Mouse (Mus musculus) spleen, postnatal 36 days (tissue): ENCODE measurements at regions not wholly inside any gene's neighbourhood (a gene's known extent, or its start where the extent isn't known, plus 50 kb on each side); places are given as distances from the start of the nearest gene placed in this dataset.

Experiments
- DNase-seq, 2 experiments: peaks; one replicate each; pipeline ENCODE4 v3.0.0; 2022; ENCODE audit warnings: low spot score in 2 of 2, mixed read lengths in 1 of 2

GRCm38 (mm10) chr7:134436917-134437316 is 51.5 kb upstream of the D7Ertd443e start:
- DNase-seq = no peak

DNA sequence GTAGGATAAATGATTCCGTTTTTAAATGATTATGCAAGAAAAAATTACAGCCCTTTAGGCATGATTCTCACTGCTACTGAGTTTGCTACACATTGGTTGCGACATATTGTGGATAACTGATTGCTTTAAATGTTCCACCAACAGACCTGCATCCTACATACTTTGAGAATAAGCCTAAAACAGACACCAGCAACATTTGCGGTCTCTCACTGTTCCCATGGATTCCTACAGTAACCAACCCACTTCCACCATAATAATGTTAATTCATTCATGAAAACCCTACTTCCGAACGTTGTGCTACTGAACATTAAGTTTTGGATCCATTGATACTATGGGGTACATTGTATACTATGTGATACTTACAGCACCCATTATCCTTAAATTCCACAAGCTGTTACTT is 53.8 kb upstream of the D7Ertd443e start:
- no peak for DNase-seq

DNA sequence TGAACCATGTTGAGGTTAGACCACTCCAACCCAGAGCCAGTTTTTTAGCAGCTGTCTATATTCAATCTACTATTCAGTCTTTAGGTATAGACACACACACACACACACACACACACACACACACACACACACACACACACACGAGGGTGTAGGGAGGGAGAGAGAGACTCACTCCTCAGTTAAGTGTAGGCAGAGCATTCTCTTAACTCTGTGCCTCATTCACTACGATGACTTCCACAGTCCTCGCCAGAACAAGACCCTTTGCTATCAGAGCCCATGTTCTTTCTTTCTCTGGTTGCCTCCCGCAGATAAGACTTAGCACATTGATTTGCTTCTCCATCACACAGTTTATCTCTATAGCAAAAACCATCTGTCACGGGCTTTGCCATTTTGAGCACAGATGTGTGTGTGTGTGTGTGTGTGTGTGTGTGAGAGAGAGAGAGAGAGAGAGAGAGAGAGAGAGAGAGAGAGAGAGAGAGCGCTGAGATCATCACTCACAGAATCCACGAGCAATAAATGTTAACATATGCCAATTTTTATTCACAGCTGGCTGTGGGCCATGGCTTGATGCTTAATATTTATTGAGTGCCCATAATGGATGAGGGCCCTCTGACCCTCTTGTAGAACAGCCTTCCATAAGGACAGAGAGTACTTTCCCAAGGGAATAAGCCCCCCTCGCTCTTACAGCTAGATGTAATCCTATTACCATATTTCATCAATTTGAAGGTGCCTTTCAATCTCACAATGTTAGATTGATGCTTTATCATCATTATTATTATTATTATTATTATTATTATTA is 59.7 kb upstream of the D7Ertd443e start:
- DNase-seq = no peak

- DNase-seq = no peak
Observed at GRCm38 (mm10) chr7:134447648-134448202, 62.3 kb upstream of the D7Ertd443e start.

- DNase-seq = no peak
Observed at GRCm38 (mm10) chr7:134448831-134449230, 63.4 kb upstream of the D7Ertd443e start.

- DNase-seq = no peak
Observed at GRCm38 (mm10) chr7:134462677-134463076, 77.2 kb upstream of the D7Ertd443e start.

- no peak for DNase-seq
Observed at GRCm38 (mm10) chr7:134463380-134463779, 77.9 kb upstream of the D7Ertd443e start.

DNA sequence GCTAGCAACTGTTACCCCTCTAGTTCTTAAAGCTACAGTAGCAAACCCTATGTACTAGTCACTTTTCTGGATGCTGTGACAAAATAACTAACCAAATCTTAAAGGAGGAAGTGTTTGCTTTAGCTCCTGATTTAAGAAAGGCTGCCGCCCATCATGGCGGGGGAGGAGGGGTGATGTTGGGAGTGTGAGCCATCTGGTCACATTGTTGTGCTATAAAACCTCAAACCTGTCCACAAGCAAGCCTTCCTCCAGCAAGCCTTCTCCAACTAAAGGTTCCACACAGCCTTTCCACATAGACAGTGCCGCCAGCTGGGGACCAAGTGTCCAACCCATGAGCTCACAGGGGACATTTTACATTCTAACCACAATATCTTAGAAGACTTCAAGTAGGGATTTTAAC is 81.8 kb upstream of the D7Ertd443e start:
- no peak for DNase-seq

- DNase-seq = no peak
Observed at GRCm38 (mm10) chr7:134471286-134471685, 85.8 kb upstream of the D7Ertd443e start.

GRCm38 (mm10) chr7:134491326-134491725 is 105.9 kb upstream of the D7Ertd443e start:
- DNase-seq = no peak

- no peak for DNase-seq
Observed at GRCm38 (mm10) chr7:134497219-134497618, 111.8 kb upstream of the D7Ertd443e start.

GRCm38 (mm10) chr7:134497870-134498269 is 112.4 kb upstream of the D7Ertd443e start:
- no peak for DNase-seq

DNA sequence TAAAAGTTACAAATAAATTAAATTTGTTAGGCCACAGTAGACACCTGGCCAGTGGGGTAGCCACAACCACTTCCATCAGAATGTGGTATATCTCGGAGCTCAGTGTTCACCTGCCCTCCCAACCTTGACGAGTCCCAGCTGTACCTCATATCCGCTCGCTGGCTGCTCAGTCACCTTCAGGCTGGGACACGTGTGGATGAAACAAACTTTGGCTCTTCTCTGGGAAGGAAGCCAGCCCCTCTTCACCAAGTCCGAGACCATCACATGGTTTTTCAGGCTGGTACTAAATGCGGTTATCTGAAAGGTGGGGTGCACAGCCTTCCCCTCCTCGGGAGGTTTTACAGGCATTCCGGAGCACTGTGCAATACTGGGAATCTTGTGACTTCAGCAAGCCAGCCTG is 113.3 kb upstream of the D7Ertd443e start:
- no peak for DNase-seq

GRCm38 (mm10) chr7:134499429-134499828 is 114.0 kb upstream of the D7Ertd443e start:
- no peak for DNase-seq

GRCm38 (mm10) chr7:134500210-134500609 is 114.7 kb upstream of the D7Ertd443e start:
- no peak for DNase-seq

GRCm38 (mm10) chr7:134501079-134501478 is 115.6 kb upstream of the D7Ertd443e start:
- DNase-seq = no peak

DNA sequence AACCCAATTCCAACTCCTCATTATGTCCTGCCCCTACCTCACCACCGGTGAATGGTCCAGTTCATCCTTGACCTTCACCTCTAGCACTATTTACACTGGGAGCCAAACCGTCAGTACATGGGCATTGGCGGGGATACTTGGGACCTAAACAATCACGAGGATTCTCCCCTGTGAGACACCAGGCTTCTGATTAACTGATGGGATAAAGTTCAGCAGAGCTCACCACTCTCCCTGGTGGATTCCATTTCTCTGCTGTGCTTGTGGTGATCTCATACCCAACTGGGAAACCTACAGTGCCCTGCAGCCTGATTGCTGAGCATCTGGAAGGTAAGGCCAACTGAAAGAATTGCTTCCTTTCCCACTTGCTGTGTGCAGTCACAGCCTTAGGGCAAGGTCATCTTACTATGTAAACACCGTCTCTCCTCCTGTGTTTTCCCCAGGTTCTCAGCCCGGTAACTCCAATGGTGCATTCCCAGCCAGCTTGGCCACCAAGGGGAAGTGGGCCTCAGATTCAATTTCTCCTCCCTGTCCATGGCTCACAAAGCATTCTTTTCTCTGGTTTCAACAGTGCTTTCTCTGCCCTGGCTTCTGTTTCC is 125.0 kb upstream of the D7Ertd443e start:
- DNase-seq = no peak

- no peak for DNase-seq
Observed at GRCm38 (mm10) chr7:134519372-134519975, 134.0 kb upstream of the D7Ertd443e start.

DNA sequence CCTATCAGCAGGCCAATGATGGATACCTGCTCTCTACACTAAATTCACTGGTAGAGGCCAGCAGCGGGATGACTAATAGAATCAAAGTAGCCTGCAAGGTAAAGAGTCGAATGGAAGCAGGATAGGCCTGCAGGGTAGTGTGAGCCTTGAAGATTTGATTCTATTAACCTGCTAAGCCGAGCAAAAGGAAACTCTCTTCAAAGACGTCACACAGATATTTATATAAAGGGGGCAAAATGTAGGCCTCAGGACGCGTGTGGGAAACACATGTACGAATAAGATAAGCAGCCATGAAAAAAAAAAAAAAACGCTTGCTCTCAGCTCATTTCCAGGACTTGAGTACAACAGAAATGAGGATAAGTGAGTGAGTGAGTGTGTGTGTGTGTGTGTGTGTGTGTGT is 138.4 kb upstream of the D7Ertd443e start:
- no peak for DNase-seq

- no peak for DNase-seq
Observed at GRCm38 (mm10) chr7:134525041-134525440, 139.6 kb upstream of the D7Ertd443e start.

DNA sequence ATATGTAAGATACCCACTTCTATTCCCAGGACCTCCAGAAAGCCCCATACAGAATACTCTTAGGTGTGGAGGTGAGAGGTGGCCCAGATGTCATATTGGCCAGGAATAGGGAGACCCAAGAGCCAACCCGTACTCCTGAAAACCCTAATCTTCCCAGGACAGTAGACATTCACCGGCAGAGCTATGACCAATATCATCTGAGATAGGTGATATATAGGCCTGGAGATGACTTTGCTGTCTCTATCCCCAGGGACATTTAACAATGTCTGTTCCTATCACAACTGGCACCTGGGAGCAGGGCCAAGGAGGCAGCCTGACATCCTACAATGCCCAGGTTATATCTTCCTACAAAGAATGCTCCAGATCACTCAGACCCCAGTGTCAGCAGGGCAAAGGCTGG is 140.0 kb upstream of the D7Ertd443e start:
- no peak for DNase-seq

DNA sequence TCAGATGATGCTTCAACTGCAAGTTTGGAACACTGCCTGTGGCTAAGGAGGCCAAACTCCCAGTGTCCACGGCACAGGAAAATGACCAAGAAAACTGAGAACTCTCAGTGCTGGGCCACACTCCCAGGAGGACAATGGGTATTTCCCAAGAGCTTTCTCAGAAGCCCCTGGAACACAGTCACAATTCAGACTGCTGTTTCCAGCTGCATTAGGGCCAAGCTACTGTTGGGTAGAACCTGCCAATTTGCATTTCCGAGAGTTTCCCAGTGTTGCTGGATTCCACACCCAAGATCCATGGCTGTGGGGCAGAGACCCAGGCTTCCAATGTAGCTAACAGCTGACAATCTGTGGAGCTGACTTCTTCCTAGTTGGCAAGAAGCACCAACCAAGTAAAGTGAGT is 141.9 kb upstream of the D7Ertd443e start:
- DNase-seq = no peak

- DNase-seq = no peak
Observed at GRCm38 (mm10) chr7:134528026-134528425, 142.4 kb upstream of the Dock1 start.
